Mouse (Mus musculus) stomach, embryonic 15.5 days (tissue): ENCODE measurements at regions not wholly inside any gene's neighbourhood (a gene's known extent, or its start where the extent isn't known, plus 50 kb on each side); places are given as distances from the start of the nearest gene placed in this dataset.

Experiments used
- ATAC-seq: fragments of 200-750 bp; cut with Nextera tagmentation; 2 replicates; pipeline ENCODE4 v1.8.0; 2017; ENCODE audit warnings: low read depth, moderate number of reproducible peaks, moderate TSS enrichment; ENCODE audit not compliant: insufficient read depth, low FRiP score
- H3K27ac ChIP-seq: fragments of 300-500 bp; sonication (generic); 2 replicates; pipeline ENCODE4 v1.5.1; 2015; ENCODE audit warnings: mild to moderate bottlenecking, inconsistent platforms
- H3K27me3 ChIP-seq: fragments of 300-500 bp; sonication (generic); replicated peaks from 2 replicates; pipeline ENCODE4 v1.6.1; 2015; ENCODE audit warnings: inconsistent platforms
- H3K36me3 ChIP-seq: fragments of 300-500 bp; sonication (generic); 2 replicates; pipeline ENCODE4 v1.6.1; 2015; ENCODE audit warnings: inconsistent platforms
- H3K4me1 ChIP-seq: fragments of 300-500 bp; sonication (generic); 2 replicates; pipeline ENCODE4 v1.6.1; 2015; ENCODE audit warnings: inconsistent platforms
- H3K4me2 ChIP-seq: fragments of 300-500 bp; sonication (generic); 2 replicates; pipeline ENCODE4 v1.6.1; 2015; ENCODE audit warnings: mild to moderate bottlenecking, inconsistent platforms
- H3K4me3 ChIP-seq: fragments of 300-500 bp; sonication (generic); replicated peaks from 2 replicates; pipeline ENCODE4 v1.5.1; 2015; ENCODE audit warnings: inconsistent platforms
- H3K9ac ChIP-seq: fragments of 300-500 bp; sonication (generic); 2 replicates; pipeline ENCODE4 v1.6.1; 2015; ENCODE audit warnings: inconsistent platforms
- H3K9me3 ChIP-seq: fragments of 300-500 bp; sonication (generic); 2 replicates; pipeline ENCODE4 v1.6.1; 2016; ENCODE audit warnings: inconsistent platforms
- WGBS: fragments of 180-500 bp; shearing (Covaris S2); methylation state at CpG from one replicate; pipeline ENCODE4 v1.1.7; 2015; 5-methylcytosine and 5-hydroxymethylcytosine counted together

DNA sequence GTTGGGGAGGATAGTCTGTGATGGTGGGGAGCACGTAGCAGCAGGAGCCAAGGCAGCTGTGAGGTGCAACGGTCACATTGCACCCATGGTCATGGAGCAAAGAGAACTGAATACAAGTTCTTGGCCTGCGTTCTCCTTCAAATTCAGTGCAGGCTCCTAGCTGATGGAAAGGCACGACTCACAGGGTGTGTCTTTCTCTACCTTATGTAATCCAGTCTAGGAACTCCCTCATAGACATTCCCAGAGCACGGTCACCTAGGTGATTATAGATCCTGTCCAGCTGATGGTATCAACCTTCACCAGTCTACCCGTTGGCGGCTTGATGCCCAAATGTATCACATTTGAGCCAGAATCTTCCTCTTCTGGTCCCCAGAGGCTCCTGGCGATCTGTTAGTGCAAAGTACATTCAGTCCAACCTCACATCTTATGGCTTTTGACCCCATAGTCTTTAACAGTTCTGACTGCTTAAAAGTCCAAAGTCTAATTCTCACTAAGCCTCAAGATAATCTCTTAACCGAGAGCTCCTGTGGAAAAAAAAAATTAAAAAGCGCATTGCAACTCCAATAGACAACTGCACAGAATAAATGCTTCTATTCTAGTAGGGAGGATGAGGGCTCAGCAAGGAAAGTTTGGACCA lies 69.2 kb upstream of the Pcsk6 start:
- no peak overlapping the region for H3K4me3 ChIP-seq
- no peak overlapping the region for H3K4me2 ChIP-seq
- no peaks in the 10 kb centered on the region for H3K4me1 ChIP-seq
- no peaks in the 10 kb centered on the region for H3K27me3 ChIP-seq
- 79% methylated on average over 10 of the region's 10 CpGs for WGBS
- no peaks in the 10 kb centered on the region for H3K9me3 ChIP-seq
- no peaks in the 10 kb centered on the region for H3K36me3 ChIP-seq
- no peak overlapping the region for H3K9ac ChIP-seq
- H3K27ac ChIP-seq = no peak overlapping the region
- no peak for ATAC-seq

GRCm38 (mm10) chr7:65802306-65802705 lies 59.2 kb upstream of the Pcsk6 start:
- no peak overlapping the region for H3K4me3 ChIP-seq
- no peaks in the 10 kb centered on the region for H3K36me3 ChIP-seq
- no peak for ATAC-seq
- no peaks in the 10 kb centered on the region for H3K9me3 ChIP-seq
- peaks cover 14% of the 10 kb centered on the region for H3K4me1 ChIP-seq
- H3K27ac ChIP-seq = no peak overlapping the region; the same call in 1 of the 2 replicates
- no peak overlapping the region for H3K9ac ChIP-seq
- H3K4me2 ChIP-seq = no peak overlapping the region
- H3K27me3 ChIP-seq = no peaks in the 10 kb centered on the region
- WGBS = 83% methylated on average over 5 of the region's 5 CpGs

DNA sequence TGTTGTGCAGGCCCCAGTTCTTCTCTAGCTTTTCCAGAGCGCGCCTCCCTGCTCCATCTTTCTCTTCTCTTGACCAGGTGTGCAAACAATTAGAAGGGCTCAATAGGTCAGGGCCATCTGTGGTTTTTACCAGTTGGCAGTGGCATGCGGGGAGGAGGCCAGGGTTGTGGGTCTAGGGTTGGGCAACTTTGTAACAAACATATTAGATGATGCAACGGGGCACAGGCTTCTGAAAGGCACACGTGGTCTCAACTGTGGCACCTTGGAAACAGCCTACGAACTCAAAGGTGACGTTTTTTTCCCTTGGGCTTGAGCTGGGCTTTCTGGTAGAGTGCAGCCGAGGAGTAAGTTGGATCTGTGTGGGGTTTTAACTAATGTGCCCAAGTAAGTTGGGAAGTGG lies 58.7 kb upstream of the Pcsk6 start:
- WGBS = 67% methylated on average over 8 of the region's 8 CpGs

DNA sequence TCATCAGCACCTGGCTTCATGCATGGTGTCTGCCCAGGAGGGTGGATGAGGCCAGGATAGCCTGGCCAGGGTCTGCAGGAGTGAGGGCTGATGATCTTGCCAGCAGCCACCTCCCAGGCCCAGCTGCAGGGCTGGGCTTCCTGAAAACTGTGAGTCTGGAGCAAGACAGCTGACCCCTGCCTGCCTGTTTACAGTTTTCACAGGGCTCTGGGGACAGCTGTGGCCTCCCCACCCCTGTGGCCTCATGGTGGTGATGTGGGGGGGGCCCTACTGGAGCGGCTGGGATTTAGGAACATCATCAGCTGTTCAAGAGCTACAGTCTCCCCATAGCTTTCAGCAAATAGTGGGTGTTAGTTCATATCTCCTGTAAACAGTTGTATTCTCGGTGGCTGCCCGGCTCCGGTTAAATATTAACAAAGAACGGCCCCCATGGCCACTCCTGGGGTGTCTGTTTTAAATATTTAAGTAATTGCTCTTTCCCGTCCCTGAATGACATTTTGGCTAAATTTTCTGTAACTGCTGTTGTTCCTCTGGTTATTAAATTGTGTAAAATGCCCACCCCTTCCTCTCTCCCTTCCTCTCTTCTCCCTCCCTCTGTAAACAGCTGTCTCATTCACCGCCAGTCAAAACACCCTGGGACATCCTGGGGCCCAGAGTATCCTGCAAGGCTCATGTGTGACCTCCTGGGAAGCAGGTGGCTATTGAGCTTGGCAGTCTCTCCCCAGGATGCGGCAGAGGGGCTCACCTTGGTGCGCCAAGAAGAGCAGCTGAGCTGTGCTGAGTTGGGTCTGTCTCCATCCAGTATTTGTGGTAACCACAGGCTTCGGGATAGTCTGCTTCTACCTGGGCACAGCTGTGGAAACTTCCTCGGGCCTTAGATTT lies 57.9 kb upstream of the Pcsk6 start:
- Histone ChIP-seq H3K36me3 (no peaks in the 10 kb centered on the region), H3K4me2 (peak overlapping the region; percentile 24; the same call in 1 of the 2 replicates), H3K9me3 (no peaks in the 10 kb centered on the region), H3K27me3 (no peaks in the 10 kb centered on the region), H3K27ac (peak overlapping the region; percentile 73; the same call in 1 of the 2 replicates), H3K4me1 (peaks cover 14% of the 10 kb centered on the region), H3K4me3 (no peak overlapping the region), H3K9ac (no peak overlapping the region)
- 22% methylated on average over 11 of the region's 11 CpGs for WGBS
- ATAC-seq = peak; percentile 87

More for the DNA sequence above, 58.7 kb upstream of the Pcsk6 start:
- Histone ChIP-seq H3K27ac (peak overlapping the region; percentile 73; the same call in 1 of the 2 replicates), H3K4me3 (no peak overlapping the region), H3K4me1 (peaks cover 14% of the 10 kb centered on the region), H3K36me3 (no peaks in the 10 kb centered on the region), H3K9me3 (no peaks in the 10 kb centered on the region), H3K27me3 (no peaks in the 10 kb centered on the region), H3K4me2 (no peak overlapping the region), H3K9ac (no peak overlapping the region)
- ATAC-seq = no peak; the same call in 1 of the 2 replicates
